8 mouse cellular contexts compared by ENCODE assay signal in genomic region chr6:128355726-128356416, GRCm38 (mm10). TPM values are rescaled to one million over a fixed set of nuclear protein-coding genes. Genes with fewer than 3 reads are reported as not detected.
DNase-seq lines count a peak whose midpoint lies in the region; ATAC-seq and TF ChIP-seq lines count a peak whose summit lies in the region.

Gene Tulp3, minus strand, starts transcription at chr6:128355851.

- TF ChIP-seq EP300 in lung, postnatal 0 days (IDR thresholded peaks at IDR 0.05): no peak

- H3K4me1 ChIP-seq in hindbrain, embryonic 10.5 days (replicated peaks): peaks cover 43% of the 10 kb centered on the region
- H3K4me1 ChIP-seq in lung, postnatal 0 days (ENCODE audit: insufficient read depth, low read depth, low read length): 0 out of 2 replicates have a peak, but pooled peaks cover 3% of the 10 kb centered on the region

- DNase-seq in MEL-GATA-1-ER (ENCODE audit: extremely low read depth, low read depth): peak; percentile 79
- peak; percentile 98 for DNase-seq in cerebellum, adult 8-10 months
- DNase-seq in hindbrain, embryonic 10.5 days (ENCODE audit: low spot score): peak; percentile 99
- DNase-seq in layer of hippocampus, adult 9-11 months: peak; percentile 97
- peak; percentile 97 for DNase-seq in lung, postnatal 0 days (ENCODE audit: low spot score)
- DNase-seq in ovary, postnatal 14 days (ENCODE audit: low spot score): peak; percentile 95
- peak; percentile 92 for DNase-seq in thymus, postnatal 14 days

- peak within 1 kb of the TSS; percentile 93 for H3K27ac ChIP-seq in hindbrain, embryonic 10.5 days
- H3K27ac ChIP-seq in lung, postnatal 0 days (ENCODE audit: low read length): peak within 1 kb of the TSS; percentile 84

- peak within 1 kb of the TSS; percentile 91 for H3K4me2 ChIP-seq in lung, postnatal 0 days (replicated peaks; ENCODE audit: low read depth, low read length)

- H3K27me3 ChIP-seq in hindbrain, embryonic 10.5 days (ENCODE audit: insufficient read depth, poor library complexity, severe bottlenecking): no peaks in the 10 kb centered on the region
- no peaks in the 10 kb centered on the region for H3K27me3 ChIP-seq in lung, postnatal 0 days (replicated peaks; ENCODE audit: insufficient read depth, low read length)

- peak within 1 kb of the TSS; percentile 51 for H3K9ac ChIP-seq in lung, postnatal 0 days (replicated peaks; ENCODE audit: low read depth)

- no peaks in the 10 kb centered on the region for H3K9me3 ChIP-seq in hindbrain, embryonic 10.5 days
- H3K9me3 ChIP-seq in lung, postnatal 0 days (ENCODE audit: low read length): no peaks in the 10 kb centered on the region

- TF ChIP-seq CTCF in lung, postnatal 0 days (IDR thresholded peaks at IDR 0.05): 0 out of 2 replicates have a peak, but pooled peaks have one; percentile 0

- H3K4me3 ChIP-seq in hindbrain, embryonic 10.5 days: peak within 1 kb of the TSS; percentile 83
- peak within 1 kb of the TSS; percentile 77 for H3K4me3 ChIP-seq in lung, postnatal 0 days (ENCODE audit: low read depth, low read length)

- ATAC-seq in frontal cortex, adult (ENCODE audit: low TSS enrichment): peak; percentile 96
- peak; percentile 100 for ATAC-seq in lung, postnatal 0 days

- under 1% methylated on average over 42 of the region's 42 CpGs for WGBS in hindbrain, embryonic 10.5 days
- WGBS in lung, postnatal 0 days: 4% methylated on average over 35 of the region's 42 CpGs

- H3K36me3 ChIP-seq in hindbrain, embryonic 10.5 days: peaks cover 44% of the 10 kb centered on the region
- no peaks in the 10 kb centered on the region for H3K36me3 ChIP-seq in lung, postnatal 0 days (ENCODE audit: insufficient read depth, low read length)

RNA-seq across cellular contexts. Expression of gene Tulp3, which starts in this region (rescaled TPM):
- polyA plus RNA-seq in hindbrain, embryonic 10.5 days (2016; fragmentation: Nextera tagmentation; extraction: Ambion mirVana): 19.1 and 21.4 TPM in 2 replicates
- 9.5 and 10.9 TPM in 2 replicates for polyA plus RNA-seq in lung, postnatal 0 days (2015; fragmentation: Nextera tagmentation; extraction: Ambion mirVana)

Comparison
In these comparisons a context has a peak if more than half of its experiments do, and no peak if none do; other contexts are left out.
1. Peak in every context shown above with its lines: DNase-seq, ATAC-seq, H3K4me3 ChIP-seq and H3K27ac ChIP-seq.